Mouse (Mus musculus): ENCODE results near the gene Rpp25. TPM values are rescaled to one million over a fixed set of nuclear protein-coding genes. Genes with fewer than 3 reads are reported as not detected.

Gene Rpp25
- polyA plus RNA-seq, 1 experiment from 2014 or later = 0.48 TPM

DNA sequence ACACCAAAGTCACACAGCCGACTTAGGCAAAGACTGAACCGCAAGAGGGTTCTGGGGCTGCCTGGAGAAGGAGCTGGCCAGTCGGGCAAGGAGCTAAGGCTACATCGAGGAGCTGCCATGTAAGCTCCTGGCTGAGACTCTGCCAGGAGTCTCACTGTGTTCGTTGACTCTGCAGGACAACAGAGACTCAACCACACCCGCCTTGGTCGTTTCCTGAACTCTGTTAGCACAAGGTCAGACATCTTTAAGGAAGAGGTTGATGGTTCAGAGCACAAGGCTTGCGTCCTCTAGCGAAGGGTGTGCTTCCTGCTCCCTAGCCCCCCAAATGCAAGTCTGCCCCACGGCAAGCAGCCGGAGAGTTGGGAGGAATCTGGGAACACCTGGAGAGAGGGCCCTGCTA is 44.0 kb downstream of the Rpp25 start:
- H3K27ac ChIP-seq (ENCODE audit: low read depth) = no peak overlapping the region

DNA sequence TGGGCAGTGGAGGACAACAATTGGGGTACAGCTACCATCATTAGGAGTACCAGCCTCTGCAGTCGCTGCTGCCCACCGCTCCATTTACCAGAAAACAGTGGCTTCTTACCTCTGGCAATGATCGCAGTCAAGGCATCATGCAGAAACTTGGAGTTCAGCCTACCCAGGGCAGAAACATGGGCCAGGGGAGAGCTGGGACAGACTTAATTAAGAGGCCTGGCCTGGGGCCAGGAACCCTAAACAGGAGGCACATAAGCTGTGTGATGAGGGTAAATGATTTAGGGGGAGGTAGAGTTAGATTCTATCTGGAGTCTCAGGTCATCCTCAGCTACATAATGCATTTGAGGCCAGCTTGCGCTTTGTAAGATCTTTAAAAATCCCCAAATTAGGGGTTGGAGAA is 45.4 kb downstream of the Rpp25 start:
- 86% methylated on average over 4 of the region's 4 CpGs for WGBS (ENCODE audit: insufficient replicate concordance)

More for the DNA sequence above, 44.0 kb downstream of the Rpp25 start:
- TF ChIP-seq CTCF (IDR thresholded peaks at IDR 0.05; ENCODE audit: low read depth) (no peak), EP300 (IDR thresholded peaks at IDR 0.05; ENCODE audit: low read depth) (no peak)
- H3K36me3 ChIP-seq (replicated peaks; ENCODE audit: insufficient read depth, low read length) = peaks cover 28% of the 10 kb centered on the region
- no peak overlapping the region for H3K9ac ChIP-seq (replicated peaks)
- no peaks in the 10 kb centered on the region for H3K27me3 ChIP-seq (ENCODE audit: insufficient read depth, low read length)
- DNase-seq (no peak), ATAC-seq (no peak)
- H3K4me2 ChIP-seq (ENCODE audit: low read depth, low read length) = no peak overlapping the region
- 80% methylated on average over 11 of the region's 11 CpGs for WGBS (ENCODE audit: insufficient replicate concordance)
- no peaks in the 10 kb centered on the region for H3K9me3 ChIP-seq (ENCODE audit: low read length)
- peaks cover 12% of the 10 kb centered on the region for H3K4me1 ChIP-seq (ENCODE audit: insufficient read depth)
- no peak overlapping the region for H3K4me3 ChIP-seq (ENCODE audit: low read depth, low read length)

DNA sequence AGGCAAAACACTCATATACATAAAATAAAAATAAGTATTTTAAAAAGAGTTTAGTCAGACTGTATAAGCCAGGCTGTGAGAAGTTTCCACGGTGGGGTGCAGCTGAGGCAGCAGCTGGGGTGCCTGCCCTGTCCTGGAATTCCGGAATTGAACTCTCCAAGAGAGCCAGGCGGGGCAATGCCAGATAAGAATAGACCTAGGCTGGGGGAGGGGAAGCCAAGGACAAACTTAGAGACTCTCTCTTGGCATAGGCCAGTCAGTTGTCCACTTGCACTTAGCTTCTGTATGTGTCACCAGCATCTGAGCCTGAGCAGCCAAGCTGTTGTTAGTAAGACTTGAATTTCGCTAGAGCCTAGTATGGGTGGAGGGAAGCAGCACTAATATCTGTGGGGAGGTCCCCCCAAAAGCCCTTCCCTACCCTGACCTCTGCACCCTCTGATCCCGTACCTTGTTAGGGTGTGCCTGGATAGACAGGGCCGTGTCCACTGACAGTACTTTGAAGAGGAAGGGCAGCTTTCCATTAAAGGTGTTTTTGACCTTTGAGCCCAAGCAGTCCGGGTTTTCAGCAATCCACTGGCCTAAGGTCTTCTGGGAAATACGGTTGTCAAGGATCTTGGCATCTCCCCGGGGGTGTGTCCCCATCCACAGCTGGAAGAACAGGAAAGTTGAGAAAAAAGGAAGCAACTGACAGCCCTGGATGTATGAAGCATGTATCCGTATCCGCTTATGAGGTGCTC is 46.5 kb downstream of the Rpp25 start:
- Histone ChIP-seq H3K4me1 (ENCODE audit: insufficient read depth) (peaks cover 12% of the 10 kb centered on the region), H3K9ac (replicated peaks) (no peak overlapping the region), H3K4me2 (ENCODE audit: low read depth, low read length) (no peak overlapping the region), H3K4me3 (ENCODE audit: low read depth, low read length) (no peak overlapping the region), H3K27me3 (ENCODE audit: insufficient read depth, low read length) (no peaks in the 10 kb centered on the region), H3K36me3 (replicated peaks; ENCODE audit: insufficient read depth, low read length) (peaks cover 11% of the 10 kb centered on the region; the same call in 1 of the 2 replicates), H3K9me3 (ENCODE audit: low read length) (no peaks in the 10 kb centered on the region), H3K27ac (ENCODE audit: low read depth) (no peak overlapping the region)
- WGBS (ENCODE audit: insufficient replicate concordance) = 72% methylated on average over 11 of the region's 11 CpGs
- DNase-seq (no peak), ATAC-seq (no peak)
- TF ChIP-seq EP300 (IDR thresholded peaks at IDR 0.05; ENCODE audit: low read depth) = no peak
- TF ChIP-seq CTCF (IDR thresholded peaks at IDR 0.05; ENCODE audit: low read depth) = no peak

More for the DNA sequence above, 45.4 kb downstream of the Rpp25 start:
- H3K4me2 ChIP-seq (ENCODE audit: low read depth, low read length) = no peak overlapping the region
- H3K36me3 ChIP-seq (replicated peaks; ENCODE audit: insufficient read depth, low read length) = peaks cover 21% of the 10 kb centered on the region
- no peaks in the 10 kb centered on the region for H3K27me3 ChIP-seq (ENCODE audit: insufficient read depth, low read length)
- no peaks in the 10 kb centered on the region for H3K9me3 ChIP-seq (ENCODE audit: low read length)
- no peak overlapping the region for H3K9ac ChIP-seq (replicated peaks)
- no peak overlapping the region for H3K4me3 ChIP-seq (ENCODE audit: low read depth, low read length)
- TF ChIP-seq CTCF (IDR thresholded peaks at IDR 0.05; ENCODE audit: low read depth) = no peak
- no peak for TF ChIP-seq EP300 (IDR thresholded peaks at IDR 0.05; ENCODE audit: low read depth)
- ATAC-seq (no peak), DNase-seq (no peak)
- peaks cover 12% of the 10 kb centered on the region for H3K4me1 ChIP-seq (ENCODE audit: insufficient read depth)
- no peak overlapping the region for H3K27ac ChIP-seq (ENCODE audit: low read depth)

DNA sequence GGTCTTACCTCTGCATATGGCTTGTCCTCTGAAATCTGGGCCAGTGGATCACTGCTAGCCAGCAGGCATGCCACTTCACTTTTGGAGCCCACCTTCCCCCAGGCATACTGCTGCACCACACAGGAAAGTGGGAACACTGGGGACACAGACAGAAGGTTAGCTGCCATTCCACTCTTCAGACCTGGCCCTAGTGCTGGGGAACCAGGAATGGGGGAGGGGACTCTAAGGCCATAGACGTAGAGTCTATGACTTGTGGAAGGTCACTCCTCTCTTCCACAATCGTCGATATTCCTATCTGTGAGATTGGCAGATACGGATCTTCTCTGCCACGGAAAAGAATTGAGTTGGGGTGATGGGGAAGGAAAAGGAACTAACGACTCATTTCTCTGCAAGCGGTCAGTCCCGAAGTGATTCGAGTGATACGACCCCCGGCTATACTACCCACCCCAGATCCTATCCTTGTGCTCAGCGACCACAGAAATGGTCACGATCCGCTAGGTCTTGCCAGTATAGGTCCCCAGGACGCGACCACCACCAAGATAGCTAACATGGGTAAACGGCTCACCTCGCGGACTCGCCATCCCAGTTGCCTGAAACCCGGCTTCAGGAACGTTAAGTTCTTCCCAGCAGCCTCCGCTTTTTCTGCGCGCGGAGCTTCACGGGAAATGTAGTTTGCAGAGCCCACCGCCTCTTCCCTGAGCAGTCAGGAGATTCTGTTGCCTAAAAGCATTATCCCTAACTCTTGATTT is 48.5 kb downstream of the Rpp25 start, which contains the start of gene Mpi:
Gene Mpi, minus strand, starts transcription at position 625 of the 749 bp plus-strand sequence.
- WGBS (ENCODE audit: insufficient replicate concordance) = 1% methylated on average over 28 of the region's 28 CpGs
- Histone ChIP-seq H3K4me1 (ENCODE audit: insufficient read depth) (peaks cover 10% of the 10 kb centered on the region), H3K4me3 (ENCODE audit: low read depth, low read length) (peak within 1 kb of the TSS; percentile 65), H3K9ac (replicated peaks) (peak within 1 kb of the TSS; percentile 65), H3K4me2 (ENCODE audit: low read depth, low read length) (peak within 1 kb of the TSS; percentile 79), H3K27me3 (ENCODE audit: insufficient read depth, low read length) (no peaks in the 10 kb centered on the region), H3K36me3 (replicated peaks; ENCODE audit: insufficient read depth, low read length) (peaks cover 6% of the 10 kb centered on the region; the same call in 1 of the 2 replicates), H3K27ac (ENCODE audit: low read depth) (no peak within 1 kb of the TSS), H3K9me3 (ENCODE audit: low read length) (no peaks in the 10 kb centered on the region)
- DNase-seq (peak; percentile 71), ATAC-seq (peak; percentile 55; the same call in 1 of the 2 replicates)
- TF ChIP-seq EP300 (IDR thresholded peaks at IDR 0.05; ENCODE audit: low read depth) (no peak), CTCF (IDR thresholded peaks at IDR 0.05; ENCODE audit: low read depth) (no peak)

DNA sequence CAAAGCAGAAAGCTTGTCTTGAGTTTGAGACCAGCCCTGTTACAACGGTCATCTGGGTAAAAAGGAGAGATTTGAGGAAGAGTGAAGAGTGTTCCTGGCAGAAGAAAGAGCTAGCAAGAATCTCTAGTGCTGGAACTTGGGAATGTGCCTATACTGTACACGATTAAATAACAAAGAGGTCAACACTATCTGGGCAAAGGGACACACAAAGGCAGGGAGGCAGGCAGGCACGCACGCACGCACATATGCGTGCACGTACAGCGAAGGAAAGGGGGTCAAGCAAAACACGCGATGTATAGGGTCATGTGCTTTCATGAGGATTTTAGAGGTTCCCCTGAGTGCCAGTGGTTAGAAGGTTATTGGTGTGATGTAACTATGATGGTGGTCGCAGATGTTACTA is 49.3 kb downstream of the Rpp25 start:
- Histone ChIP-seq H3K4me3 (ENCODE audit: low read depth, low read length) (no peak overlapping the region), H3K27me3 (ENCODE audit: insufficient read depth, low read length) (no peaks in the 10 kb centered on the region), H3K9me3 (ENCODE audit: low read length) (no peaks in the 10 kb centered on the region), H3K27ac (ENCODE audit: low read depth) (no peak overlapping the region), H3K4me1 (ENCODE audit: insufficient read depth) (peaks cover 4% of the 10 kb centered on the region), H3K36me3 (replicated peaks; ENCODE audit: insufficient read depth, low read length) (peaks cover 3% of the 10 kb centered on the region; the same call in 1 of the 2 replicates), H3K4me2 (ENCODE audit: low read depth, low read length) (no peak overlapping the region; the same call in 1 of the 2 replicates), H3K9ac (replicated peaks) (no peak overlapping the region)
- no peak for ATAC-seq
- TF ChIP-seq CTCF (IDR thresholded peaks at IDR 0.05; ENCODE audit: low read depth) (no peak), EP300 (IDR thresholded peaks at IDR 0.05; ENCODE audit: low read depth) (no peak)
- 79% methylated on average over 11 of the region's 11 CpGs for WGBS (ENCODE audit: insufficient replicate concordance)
- DNase-seq = no peak

DNA sequence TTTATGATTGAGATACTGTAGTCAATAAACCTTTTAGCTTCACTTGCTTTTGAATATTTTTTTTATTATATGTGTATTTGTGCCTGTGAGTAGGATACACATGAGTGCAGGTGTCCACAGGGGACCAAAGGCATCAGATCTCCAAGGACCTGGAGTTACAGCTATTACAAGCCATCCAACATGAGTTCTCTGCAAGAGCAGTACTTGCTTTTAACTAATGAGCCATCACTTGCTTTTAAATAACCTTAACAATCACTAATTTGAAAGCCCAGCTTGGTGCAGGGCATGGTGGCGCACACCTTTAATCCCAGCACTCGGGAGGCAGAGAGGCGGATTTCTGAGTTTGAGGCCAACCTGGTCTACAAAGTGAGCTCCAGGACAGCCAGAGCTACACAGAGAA is 50.9 kb downstream of the Rpp25 start:
- no peaks in the 10 kb centered on the region; the same call in 1 of the 2 replicates for H3K36me3 ChIP-seq (replicated peaks; ENCODE audit: insufficient read depth, low read length)
- H3K4me3 ChIP-seq (ENCODE audit: low read depth, low read length) = no peak overlapping the region
- DNase-seq (no peak), ATAC-seq (no peak)
- no peak overlapping the region for H3K4me2 ChIP-seq (ENCODE audit: low read depth, low read length)
- no peaks in the 10 kb centered on the region for H3K9me3 ChIP-seq (ENCODE audit: low read length)
- no peak overlapping the region for H3K9ac ChIP-seq (replicated peaks)
- 82% methylated on average over 3 of the region's 3 CpGs for WGBS (ENCODE audit: insufficient replicate concordance)
- TF ChIP-seq EP300 (IDR thresholded peaks at IDR 0.05; ENCODE audit: low read depth) = no peak
- TF ChIP-seq CTCF (IDR thresholded peaks at IDR 0.05; ENCODE audit: low read depth) = no peak
- H3K27ac ChIP-seq (ENCODE audit: low read depth) = no peak overlapping the region
- H3K4me1 ChIP-seq (ENCODE audit: insufficient read depth) = peaks cover 4% of the 10 kb centered on the region
- no peaks in the 10 kb centered on the region for H3K27me3 ChIP-seq (ENCODE audit: insufficient read depth, low read length)

Other genes with a start within 250 kb of the Rpp25 start
- 10.1 and 10.4 TPM in 2 replicates for gene 1700017B05Rik, start 241.4 kb upstream of the Rpp25 start, polyA plus RNA-seq (2015; fragmentation: Nextera tagmentation; extraction: Ambion mirVana)
- 10.7 and 11.5 TPM in 2 replicates for gene Ppcdc, start 63.9 kb upstream of the Rpp25 start, polyA plus RNA-seq (2015; fragmentation: Nextera tagmentation; extraction: Ambion mirVana)
- gene Scamp5, start 36.0 kb upstream of the Rpp25 start, polyA plus RNA-seq (2015; fragmentation: Nextera tagmentation; extraction: Ambion mirVana) = 6.5 and 8.4 TPM in 2 replicates
- gene Cox5a, start 17.2 kb downstream of the Rpp25 start, polyA plus RNA-seq (2015; fragmentation: Nextera tagmentation; extraction: Ambion mirVana) = 761 and 777 TPM in 2 replicates
- 4.6 and 5.1 TPM in 2 replicates for gene Fam219b, start 33.5 kb downstream of the Rpp25 start, polyA plus RNA-seq (2015; fragmentation: Nextera tagmentation; extraction: Ambion mirVana)
- gene Mpi, start 48.7 kb downstream of the Rpp25 start, polyA plus RNA-seq (2015; fragmentation: Nextera tagmentation; extraction: Ambion mirVana) = 7.3 and 8.2 TPM in 2 replicates
- 29.6 and 31.2 TPM in 2 replicates for gene Scamp2, start 56.9 kb downstream of the Rpp25 start, polyA plus RNA-seq (2015; fragmentation: Nextera tagmentation; extraction: Ambion mirVana)
- 3.6 and 3.7 TPM in 2 replicates for gene Ulk3, start 85.4 kb downstream of the Rpp25 start, polyA plus RNA-seq (2015; fragmentation: Nextera tagmentation; extraction: Ambion mirVana)
- not detected in 2 replicates for gene Cplx3, start 102.3 kb downstream of the Rpp25 start, polyA plus RNA-seq (2015; fragmentation: Nextera tagmentation; extraction: Ambion mirVana)
- gene Lman1l, start 116.7 kb downstream of the Rpp25 start, polyA plus RNA-seq (2015; fragmentation: Nextera tagmentation; extraction: Ambion mirVana) = not detected in 2 replicates
- gene Csk, start 149.6 kb downstream of the Rpp25 start, polyA plus RNA-seq (2015; fragmentation: Nextera tagmentation; extraction: Ambion mirVana) = 13.6 and 15.5 TPM in 2 replicates
- 19.9 and 30.7 TPM in 2 replicates for gene Cyp1a2, start 179.7 kb downstream of the Rpp25 start, polyA plus RNA-seq (2015; fragmentation: Nextera tagmentation; extraction: Ambion mirVana)
- gene Cyp1a1, start 183.9 kb downstream of the Rpp25 start, polyA plus RNA-seq (2015; fragmentation: Nextera tagmentation; extraction: Ambion mirVana) = 2.2 and 4.3 TPM in 2 replicates
- gene Edc3, start 204.5 kb downstream of the Rpp25 start, polyA plus RNA-seq (2015; fragmentation: Nextera tagmentation; extraction: Ambion mirVana) = 9.9 and 13.2 TPM in 2 replicates

Measured in liver, postnatal 0 days (tissue).